Mouse (Mus musculus): ENCODE data around the gene Gsg1l.

DNA sequence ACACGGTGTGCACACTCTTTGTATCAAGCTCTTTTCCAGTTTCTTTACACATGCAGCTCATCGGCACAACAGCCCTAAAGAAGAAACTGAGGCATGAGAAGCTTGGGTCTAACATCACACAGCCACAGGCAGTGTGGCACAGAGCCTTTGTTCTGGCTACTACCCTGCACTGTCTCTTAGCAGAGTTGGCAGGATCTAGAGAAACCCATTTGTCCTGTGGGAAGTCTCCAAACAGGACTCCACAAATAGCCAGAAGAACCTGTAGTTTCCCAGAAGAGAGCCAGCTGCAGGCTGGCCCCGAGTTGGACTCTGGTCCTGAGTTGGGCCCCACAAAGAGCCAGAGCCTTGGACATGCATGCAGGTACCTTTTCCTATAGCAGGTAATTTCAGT lies 49.9 kb downstream of the Gsg1l start:
- TF ChIP-seq CTCF (IDR thresholded peaks at IDR 0.05; ENCODE audit: low read depth) (no peak), EP300 (IDR thresholded peaks at IDR 0.05; ENCODE audit: low read depth) (no peak)

Measured in liver, embryonic 14.5 days (tissue).